Mouse (Mus musculus): ENCODE data around the gene Msh3.

The Msh3 gene

GRCm38 (mm10) chr13:92332103-92332879 is 22.5 kb downstream of the Msh3 start:
- DNase-seq (ENCODE audit: extremely low spot score, low read depth, low spot score): no peak

- no peak for DNase-seq (ENCODE audit: extremely low spot score, low read depth, low spot score)
Observed at GRCm38 (mm10) chr13:92330621-92331020, 24.2 kb downstream of the Msh3 start.

- no peak for DNase-seq (ENCODE audit: extremely low spot score, low read depth, low spot score)
Observed at GRCm38 (mm10) chr13:92328000-92328399, 26.8 kb downstream of the Msh3 start.

- no peak for DNase-seq (ENCODE audit: extremely low spot score, low read depth, low spot score)
Observed at GRCm38 (mm10) chr13:92326030-92326429, 28.8 kb downstream of the Msh3 start.

GRCm38 (mm10) chr13:92320770-92321169 is 34.0 kb downstream of the Msh3 start:
- DNase-seq (ENCODE audit: extremely low spot score, low read depth, low spot score): no peak

- no peak for DNase-seq (ENCODE audit: extremely low spot score, low read depth, low spot score)
Observed at GRCm38 (mm10) chr13:92314613-92315012, 40.2 kb downstream of the Msh3 start.

GRCm38 (mm10) chr13:92305680-92306079 is 49.1 kb downstream of the Msh3 start, which contains the start of gene Gm20379:
Gene Gm20379 (plus strand): TSS chr13:92305980.
- DNase-seq (ENCODE audit: extremely low spot score, low read depth, low spot score): no peak

GRCm38 (mm10) chr13:92304291-92304690 is 50.5 kb downstream of the Msh3 start:
- DNase-seq (ENCODE audit: extremely low spot score, low read depth, low spot score): no peak

GRCm38 (mm10) chr13:92303062-92303948 is 51.5 kb downstream of the Msh3 start:
- no peak for DNase-seq (ENCODE audit: extremely low spot score, low read depth, low spot score)

- no peak for DNase-seq (ENCODE audit: extremely low spot score, low read depth, low spot score)
Observed at GRCm38 (mm10) chr13:92302466-92302865, 52.3 kb downstream of the Msh3 start.

- no peak for DNase-seq (ENCODE audit: extremely low spot score, low read depth, low spot score)
Observed at GRCm38 (mm10) chr13:92301754-92302153, 53.0 kb downstream of the Msh3 start.

- DNase-seq (ENCODE audit: extremely low spot score, low read depth, low spot score): no peak
Observed at GRCm38 (mm10) chr13:92299522-92299921, 55.3 kb downstream of the Msh3 start.

GRCm38 (mm10) chr13:92297021-92297420 is 57.8 kb downstream of the Msh3 start:
- DNase-seq (ENCODE audit: extremely low spot score, low read depth, low spot score): no peak

- no peak for DNase-seq (ENCODE audit: extremely low spot score, low read depth, low spot score)
Observed at GRCm38 (mm10) chr13:92296490-92296889, 58.3 kb downstream of the Msh3 start.

GRCm38 (mm10) chr13:92293883-92294282 is 60.9 kb downstream of the Msh3 start:
- DNase-seq (ENCODE audit: extremely low spot score, low read depth, low spot score): no peak

- no peak for DNase-seq (ENCODE audit: extremely low spot score, low read depth, low spot score)
Observed at GRCm38 (mm10) chr13:92291605-92292004, 63.2 kb downstream of the Msh3 start.

GRCm38 (mm10) chr13:92277027-92277426 is 77.8 kb downstream of the Msh3 start:
- no peak for DNase-seq (ENCODE audit: extremely low spot score, low read depth, low spot score)

- no peak for DNase-seq (ENCODE audit: extremely low spot score, low read depth, low spot score)
Observed at GRCm38 (mm10) chr13:92275292-92275691, 79.5 kb downstream of the Msh3 start.

- no peak for DNase-seq (ENCODE audit: extremely low spot score, low read depth, low spot score)
Observed at GRCm38 (mm10) chr13:92274274-92275198, 80.3 kb downstream of the Msh3 start.

- no peak for DNase-seq (ENCODE audit: extremely low spot score, low read depth, low spot score)
Observed at GRCm38 (mm10) chr13:92267076-92267475, 87.7 kb downstream of the Msh3 start.

- no peak for DNase-seq (ENCODE audit: extremely low spot score, low read depth, low spot score)
Observed at GRCm38 (mm10) chr13:92263566-92263965, 91.2 kb downstream of the Msh3 start.
